10 mouse cellular contexts compared by ENCODE assay signal in genomic region chr5:124045453-124046010, GRCm38 (mm10). TPM values are rescaled to one million over a fixed set of nuclear protein-coding genes. Genes with fewer than 3 reads are reported as not detected.
A peak's percentile ranks its signal among the peaks of the same experiment; 100 is the strongest.
DNase-seq lines count a peak whose midpoint lies in the region; ATAC-seq lines count a peak whose summit lies in the region.
"Had no signal": no experiment of that assay in that cellular context is flagged by ENCODE, and none has a peak within 500 bp of the region (broad histone marks: within the 10 kb centered on the region; RNA-seq: fewer than 3 reads in every experiment).

No protein-coding gene starts in this region.

- H3K36me3 ChIP-seq in heart, embryonic 12.5 days, result no peaks in the 10 kb centered on the region
- no peaks in the 10 kb centered on the region for H3K36me3 ChIP-seq in midbrain, embryonic 10.5 days

- ATAC-seq in heart, embryonic 12.5 days (ENCODE audit: insufficient number of reproducible peaks, low FRiP score), result no peak

- peak overlapping the region; percentile 36; the same call in 1 of the 2 replicates for H3K9ac ChIP-seq in heart, embryonic 12.5 days

- no peak for DNase-seq in heart, adult 8-10 months (ENCODE audit: low spot score)
- DNase-seq in brain, adult 2 months (ENCODE audit: low read depth, low spot score), result peak; percentile 42
- DNase-seq in brain, embryonic 18.5 days (ENCODE audit: low read depth, low spot score), result peak; percentile 45
- no peak for DNase-seq in midbrain, embryonic 10.5 days (ENCODE audit: low spot score)
- no peak for DNase-seq in adrenal gland, adult 8-10 months
- no peak for DNase-seq in gastrocnemius, postnatal 4 days (ENCODE audit: low spot score in 2 of 2)
- DNase-seq: kidney, adult 8-10 months; liver; lung, postnatal 10 days had no signal

- 29% methylated on average over 11 of the region's 11 CpGs for WGBS in heart, embryonic 12.5 days
- WGBS in midbrain, embryonic 10.5 days, result 41% methylated on average over 11 of the region's 11 CpGs

- peak overlapping the region; percentile 48; the same call in 1 of the 2 replicates for H3K27ac ChIP-seq in heart, embryonic 12.5 days (ENCODE audit: poor library complexity, severe bottlenecking)
- H3K27ac ChIP-seq in midbrain, embryonic 10.5 days (replicated peaks), result peak overlapping the region; percentile 80

- H3K27me3 ChIP-seq in heart, embryonic 12.5 days (replicated peaks), result no peaks in the 10 kb centered on the region
- H3K27me3 ChIP-seq in midbrain, embryonic 10.5 days (ENCODE audit: low read depth, poor library complexity, severe bottlenecking), result peaks cover 35% of the 10 kb centered on the region; the same call in 1 of the 2 replicates

- H3K9me3 ChIP-seq in heart, embryonic 12.5 days (replicated peaks), result no peaks in the 10 kb centered on the region
- no peaks in the 10 kb centered on the region for H3K9me3 ChIP-seq in midbrain, embryonic 10.5 days (replicated peaks)

- H3K4me3 ChIP-seq in heart, embryonic 12.5 days, result no peak overlapping the region
- H3K4me3 ChIP-seq in midbrain, embryonic 10.5 days, result no peak overlapping the region

- H3K4me1 ChIP-seq in heart, embryonic 12.5 days (replicated peaks), result peaks cover 75% of the 10 kb centered on the region
- H3K4me1 ChIP-seq in midbrain, embryonic 10.5 days, result peaks cover 65% of the 10 kb centered on the region

- H3K4me2 ChIP-seq in heart, embryonic 12.5 days, result no peak overlapping the region

RNA-seq across cellular contexts. Expression of gene Vps37b, which starts 13.5 kb away (rescaled TPM):
- polyA plus RNA-seq in heart, embryonic 12.5 days (2016; fragmentation: Nextera tagmentation; extraction: Ambion mirVana), result 61.9 and 64.4 TPM in 2 replicates
- 10 to 100 TPM; 13.7 to 24.0 (median 16.5) TPM for total RNA-seq in heart, adult 8-10 months (2022)
- 58.1 and 69.2 TPM in 2 replicates for polyA plus RNA-seq in midbrain, embryonic 10.5 days (2016; fragmentation: Nextera tagmentation; extraction: Ambion mirVana)
- 100 to 1,000 TPM in 1 of 4 experiments, 10 to 100 TPM in 3; 76.1 to 101 (median 91.9) TPM for total RNA-seq in adrenal gland, adult 8-10 months (2022)
- 10 to 100 TPM; 24.4 to 29.3 TPM for total RNA-seq in gastrocnemius, postnatal 4 days (2021)

RNA-seq across cellular contexts. Expression of gene Abcb9, which starts 50.1 kb away (rescaled TPM):
- 1.6 and 1.7 TPM in 2 replicates for polyA plus RNA-seq in heart, embryonic 12.5 days (2016; fragmentation: Nextera tagmentation; extraction: Ambion mirVana)
- 10 to 100 TPM in 3 of 4 experiments, 1 to 10 TPM in 1; 9.5 to 11.9 (median 11.1) TPM for total RNA-seq in heart, adult 8-10 months (2022)
- 0.54 and 1.1 TPM in 2 replicates for polyA plus RNA-seq in midbrain, embryonic 10.5 days (2016; fragmentation: Nextera tagmentation; extraction: Ambion mirVana)
- total RNA-seq in adrenal gland, adult 8-10 months (2022), result 10 to 100 TPM; 11.4 to 21.3 (median 15.4) TPM
- 1 to 10 TPM; 5.2 to 6.1 TPM for total RNA-seq in gastrocnemius, postnatal 4 days (2021)

Comparison
In these comparisons a context has a peak if more than half of its experiments do, and no peak if none do; other contexts are left out.
1. DNase-seq: peak in brain, adult 2 months (single experiment) and brain, embryonic 18.5 days (single experiment); none in heart, adult 8-10 months (single experiment), midbrain, embryonic 10.5 days (single experiment), adrenal gland, adult 8-10 months (single experiment) and gastrocnemius, postnatal 4 days (0 of 2).